Mouse (Mus musculus) embryonic facial prominence, embryonic 11.5 days (tissue): ENCODE results near the gene Fbxw8. TPM values are rescaled to one million over a fixed set of nuclear protein-coding genes. Genes with fewer than 3 reads are reported as not detected.

ENCODE experiments used
- ATAC-seq: fragments of 200-750 bp; cut with Nextera tagmentation; replicated peaks from 2 replicates; pipeline ENCODE4 v1.8.0; 2017; ENCODE audit warnings: low read depth; ENCODE audit not compliant: insufficient number of reproducible peaks, low FRiP score, low TSS enrichment
- DNase-seq: peaks from one replicate; pipeline ENCODE4 v3.0.0-alpha.2; 2015; ENCODE audit warnings: low spot score
- H3K27ac ChIP-seq: fragments of 300-500 bp; sonication (generic); replicated peaks from 2 replicates; pipeline ENCODE4 v1.5.1; 2014; ENCODE audit warnings: mild to moderate bottlenecking, low read depth, low read length, control low read depth
- H3K27me3 ChIP-seq: fragments of 300-500 bp; sonication (generic); 2 replicates; pipeline ENCODE4 v1.6.1; 2014; ENCODE audit warnings: mild to moderate bottlenecking, low read length, moderate library complexity, mixed read lengths; ENCODE audit not compliant: control insufficient read depth, insufficient read depth
- H3K36me3 ChIP-seq: fragments of 300-500 bp; sonication (generic); replicated peaks from 2 replicates; pipeline ENCODE4 v1.6.1; 2014; ENCODE audit warnings: low read depth, mild to moderate bottlenecking, low read length, moderate library complexity, mixed read lengths; ENCODE audit not compliant: control insufficient read depth, insufficient read depth
- H3K4me1 ChIP-seq: fragments of 300-500 bp; sonication (generic); 2 replicates; pipeline ENCODE4 v1.6.1; 2014; ENCODE audit warnings: low read length, mixed read lengths; ENCODE audit not compliant: control insufficient read depth, insufficient read depth
- H3K4me2 ChIP-seq: fragments of 300-500 bp; sonication (generic); 2 replicates; pipeline ENCODE4 v1.6.1; 2014; ENCODE audit warnings: low read depth, mild to moderate bottlenecking, control low read depth, low read length, moderate library complexity
- H3K4me3 ChIP-seq: fragments of 300-500 bp; sonication (generic); 2 replicates; pipeline ENCODE4 v1.5.1; 2014; ENCODE audit warnings: low read depth, low read length, control low read depth
- H3K9ac ChIP-seq: fragments of 300-500 bp; sonication (generic); replicated peaks from 2 replicates; pipeline ENCODE4 v1.6.1; 2014; ENCODE audit warnings: mild to moderate bottlenecking, control low read depth, low read length
- H3K9me3 ChIP-seq: fragments of 300-500 bp; sonication (generic); replicated peaks from 2 replicates; pipeline ENCODE4 v1.6.1; 2016; ENCODE audit warnings: mild to moderate bottlenecking, low read length, inconsistent platforms, mixed read lengths; ENCODE audit not compliant: control insufficient read depth
- WGBS: fragments of 180-500 bp; shearing (Covaris S2); extraction: QIAGEN DNeasy Blood & Tissue Kit; methylation state at CpG from one replicate; pipeline ENCODE4 v1.1.7; 2014; 5-methylcytosine and 5-hydroxymethylcytosine counted together
- polyA plus RNA-seq: library from polyadenylated mRNA; unstranded; fragments of >200 nt; fragmentation: Nextera tagmentation; extraction: Ambion mirVana; gene quantifications from 2 replicates; pipeline ENCODE4 v1.2.1, GENCODE M21; 2014

Fbxw8 gene
- polyA plus RNA-seq, 1 experiment from 2014 or later = 22.3 TPM

- DNase-seq (no peak), ATAC-seq (no peak)
- H3K36me3 ChIP-seq = no peaks in the 10 kb centered on the region
- H3K9ac ChIP-seq = no peak overlapping the region
- peaks cover 46% of the 10 kb centered on the region for H3K27me3 ChIP-seq
- H3K27ac ChIP-seq = no peak overlapping the region
- H3K9me3 ChIP-seq = no peaks in the 10 kb centered on the region
- H3K4me3 ChIP-seq = no peak overlapping the region
- WGBS = 36% methylated on average over 4 of the region's 4 CpGs
- H3K4me2 ChIP-seq = no peak overlapping the region
- H3K4me1 ChIP-seq = peaks cover 8% of the 10 kb centered on the region; the same call in 1 of the 2 replicates
Measured at GRCm38 (mm10) chr5:118031508-118031907, 123.8 kb downstream of the Fbxw8 start.

GRCm38 (mm10) chr5:118031059-118031458, 124.2 kb downstream of the Fbxw8 start:
- Histone ChIP-seq H3K27me3 (peaks cover 50% of the 10 kb centered on the region), H3K4me1 (peaks cover 8% of the 10 kb centered on the region; the same call in 1 of the 2 replicates)
- 37% methylated on average over 5 of the region's 5 CpGs for WGBS

DNA sequence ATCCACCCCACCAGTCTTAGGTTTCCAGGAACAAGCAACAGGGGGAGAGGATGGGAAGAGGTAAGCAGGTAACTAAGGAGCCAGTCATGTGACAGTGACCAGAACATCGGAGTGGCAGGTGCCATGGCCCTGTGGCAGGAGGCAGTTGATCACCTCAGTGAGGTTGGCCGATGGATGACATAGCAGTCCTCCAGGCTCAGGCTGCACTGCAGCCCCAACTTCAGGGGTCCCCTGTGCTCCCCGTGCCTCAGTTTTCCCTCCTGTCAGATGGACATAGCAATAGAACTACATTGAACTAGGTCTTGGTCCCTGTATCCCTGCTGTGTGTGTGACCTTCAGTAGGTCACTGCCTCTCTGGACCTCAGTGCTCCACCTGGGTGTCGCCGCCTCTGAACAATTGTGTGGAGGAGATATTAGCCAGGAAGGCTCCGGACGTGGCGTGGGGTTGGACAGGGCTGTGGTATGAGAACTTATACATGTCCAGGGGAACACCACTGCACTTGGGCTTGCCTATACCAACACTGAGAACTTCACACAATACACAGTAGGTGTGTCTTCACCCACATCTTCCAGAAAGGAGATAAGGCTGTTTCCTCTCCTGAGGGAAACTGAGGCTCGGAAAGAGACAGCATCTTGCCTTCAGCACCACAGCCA, 125.1 kb downstream of the Fbxw8 start:
- no peaks in the 10 kb centered on the region for H3K9me3 ChIP-seq
- H3K27ac ChIP-seq = no peak overlapping the region
- no peak overlapping the region for H3K4me2 ChIP-seq
- no peaks in the 10 kb centered on the region for H3K36me3 ChIP-seq
- peaks cover 8% of the 10 kb centered on the region; the same call in 1 of the 2 replicates for H3K4me1 ChIP-seq
- ATAC-seq = no peak
- H3K27me3 ChIP-seq = peaks cover 57% of the 10 kb centered on the region
- WGBS = 85% methylated on average over 9 of the region's 9 CpGs
- H3K9ac ChIP-seq = no peak overlapping the region
- no peak overlapping the region for H3K4me3 ChIP-seq
- DNase-seq = no peak

More at GRCm38 (mm10) chr5:118031059-118031458, 124.2 kb downstream of the Fbxw8 start:
- no peak for ATAC-seq
- Histone ChIP-seq H3K9ac (no peak overlapping the region), H3K4me3 (no peak overlapping the region), H3K9me3 (no peaks in the 10 kb centered on the region), H3K27ac (no peak overlapping the region), H3K4me2 (no peak overlapping the region), H3K36me3 (no peaks in the 10 kb centered on the region)
- no peak for DNase-seq

DNA sequence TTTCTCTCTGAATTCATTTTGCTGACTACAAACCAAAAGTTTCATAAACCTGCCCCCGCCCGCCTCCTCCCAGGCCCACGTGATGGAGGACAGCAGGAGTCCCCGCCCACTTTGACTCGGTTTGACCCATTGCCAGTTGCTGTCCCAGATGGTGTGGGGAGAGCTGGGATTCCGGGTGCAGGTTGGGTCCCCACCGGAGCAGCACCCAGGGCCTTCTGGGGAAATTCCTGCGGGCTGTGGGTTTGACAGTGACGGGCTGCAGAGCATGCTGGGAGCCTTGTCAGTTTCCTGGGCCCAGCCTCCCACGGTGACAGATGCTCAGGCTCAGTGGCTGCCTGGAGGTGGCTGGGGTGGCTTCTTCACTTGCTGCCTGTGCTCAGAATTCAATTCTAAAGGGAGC, 125.8 kb downstream of the Fbxw8 start:
- Histone ChIP-seq H3K27ac (no peak overlapping the region), H3K4me1 (peaks cover 8% of the 10 kb centered on the region; the same call in 1 of the 2 replicates), H3K9me3 (no peaks in the 10 kb centered on the region), H3K9ac (no peak overlapping the region), H3K27me3 (peaks cover 57% of the 10 kb centered on the region), H3K4me3 (peak overlapping the region; percentile 64; the same call in 1 of the 2 replicates), H3K4me2 (peak overlapping the region; percentile 32; the same call in 1 of the 2 replicates), H3K36me3 (no peaks in the 10 kb centered on the region)
- ATAC-seq (no peak), DNase-seq (peak; percentile 24)
- WGBS = 3% methylated on average over 10 of the region's 10 CpGs

GRCm38 (mm10) chr5:118029035-118029408, 126.2 kb downstream of the Fbxw8 start:
- Histone ChIP-seq H3K9me3 (no peaks in the 10 kb centered on the region), H3K36me3 (no peaks in the 10 kb centered on the region), H3K4me2 (peak overlapping the region; percentile 32), H3K27ac (no peak overlapping the region), H3K4me1 (peaks cover 8% of the 10 kb centered on the region; the same call in 1 of the 2 replicates), H3K27me3 (peaks cover 57% of the 10 kb centered on the region), H3K4me3 (peak overlapping the region; percentile 64), H3K9ac (no peak overlapping the region)
- no peak for DNase-seq
- 5% methylated on average over 12 of the region's 12 CpGs for WGBS
- ATAC-seq = peak; percentile 35

- Histone ChIP-seq H3K9me3 (no peaks in the 10 kb centered on the region), H3K4me2 (peak overlapping the region; percentile 99), H3K27ac (no peak overlapping the region), H3K4me3 (peak overlapping the region; percentile 64), H3K4me1 (peaks cover 8% of the 10 kb centered on the region; the same call in 1 of the 2 replicates), H3K27me3 (peaks cover 57% of the 10 kb centered on the region), H3K9ac (no peak overlapping the region), H3K36me3 (no peaks in the 10 kb centered on the region)
- ATAC-seq (no peak), DNase-seq (no peak)
- WGBS = under 1% methylated on average over 72 of the region's 79 CpGs
Measured at GRCm38 (mm10) chr5:118028191-118029034, 126.9 kb downstream of the Fbxw8 start.

- Histone ChIP-seq H3K4me3 (peak within 1 kb of the TSS; percentile 64), H3K27me3 (peaks cover 57% of the 10 kb centered on the region), H3K9me3 (no peaks in the 10 kb centered on the region), H3K4me2 (peak within 1 kb of the TSS; percentile 99), H3K4me1 (peaks cover 8% of the 10 kb centered on the region; the same call in 1 of the 2 replicates), H3K9ac (peak within 1 kb of the TSS; percentile 51), H3K27ac (no peak within 1 kb of the TSS), H3K36me3 (no peaks in the 10 kb centered on the region)
- WGBS = under 1% methylated on average over 45 of the region's 63 CpGs
- ATAC-seq = no peak
- no peak for DNase-seq
Measured at GRCm38 (mm10) chr5:118027698-118028190, 127.5 kb downstream of the Fbxw8 start, which contains the start of gene Tesc. Gene Tesc (plus strand): TSS chr5:118027743.
